Mouse (Mus musculus) stomach, postnatal 0 days (tissue): ENCODE results near the gene Slc39a7.

Experiments used
- CTCF ChIP-seq: IDR thresholded peaks from 2 replicates; pipeline ENCODE4 v1.5.1; 2016; ENCODE audit warnings: antibody characterized with exemption, low read depth, mild to moderate bottlenecking, moderate library complexity
- EP300 ChIP-seq: optimal IDR thresholded peaks from 2 replicates; pipeline ENCODE3; 2016; ENCODE audit warnings: antibody characterized with exemption

- no peak for TF ChIP-seq EP300
- TF ChIP-seq CTCF, result no peak
Observed at GRCm38 (mm10) chr17:34079621-34080020, 48.1 kb upstream of the Slc39a7 start.
